ENCODE assay signal across 27 mouse cellular contexts in the genomic region with DNA sequence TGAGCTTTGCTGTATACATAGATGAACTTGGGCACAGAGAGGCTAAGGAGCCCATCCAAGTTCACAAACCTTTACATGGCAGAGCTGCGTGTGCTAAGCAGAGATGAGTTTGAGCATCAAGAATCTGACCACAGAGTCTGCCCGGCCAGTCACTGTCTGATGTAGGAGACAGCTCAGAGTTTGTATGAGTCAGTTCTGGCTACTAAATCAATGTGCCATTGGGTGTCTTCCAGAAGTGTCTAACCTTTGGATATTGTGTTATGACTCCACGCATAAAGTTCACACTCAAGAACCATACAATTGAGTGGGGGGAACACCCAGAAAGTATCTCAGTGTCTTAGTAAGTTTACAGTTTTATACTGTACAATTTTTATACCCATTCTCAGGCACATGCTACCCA. TPM values are rescaled to one million over a fixed set of nuclear protein-coding genes. Genes with fewer than 3 reads are reported as not detected.
DNase-seq lines count a peak whose midpoint lies in the region; ATAC-seq and TF ChIP-seq lines count a peak whose summit lies in the region.
"Had no signal": no experiment of that assay in that cellular context is flagged by ENCODE, and none has a peak within 500 bp of the region (broad histone marks: within the 10 kb centered on the region; RNA-seq: fewer than 3 reads in every experiment).

No protein-coding gene starts in this region.

- peaks cover under 1% of the 10 kb centered on the region; the same call in 1 of the 2 replicates for H3K4me1 ChIP-seq in liver, adult 2 months (ENCODE audit: control insufficient read depth, insufficient read depth, low read length)
- H3K4me1 ChIP-seq in liver, embryonic 11.5 days (replicated peaks; ENCODE audit: control insufficient read depth, insufficient read depth, low read length) = no peaks in the 10 kb centered on the region

- H3K9me3 ChIP-seq in liver, embryonic 11.5 days (ENCODE audit: control insufficient read depth, low read length) = no peaks in the 10 kb centered on the region
- H3K9me3 ChIP-seq: G1E had no signal

- DNase-seq in adrenal gland, adult 2 months = peak; percentile 11
- no peak for DNase-seq in adrenal gland, postnatal 25 days
- peak; percentile 52 for DNase-seq in liver, adult 2 months (ENCODE audit: extremely low read depth, low read depth, low spot score)
- no peak for DNase-seq in liver, embryonic 11.5 days (ENCODE audit: low spot score)
- DNase-seq in 3T3-L1 (ENCODE audit: low read depth, low spot score) (peak; percentile 57), NIH3T3 (ENCODE audit: low read depth) (peak; percentile 5)
- DNase-seq in spleen, adult 18-20 months = no peak
- no peak for DNase-seq in lung, adult 18-20 months
- DNase-seq: adrenal gland, adult 8-10 months; adrenal gland, postnatal 10 days; adrenal gland, postnatal 14 days; adrenal gland, postnatal 36 days; B cell, adult 2 months; cerebellum, adult 11 months; cerebellum, adult 11-12 months; cerebellum, adult 18-20 months; cerebellum, adult 2 months; cerebellum, adult 8-10 months; cerebellum, adult 9-10 months had no signal

- H3K4me3 ChIP-seq in liver, adult 2 months (ENCODE audit: insufficient read depth, low read depth, low read length) = no peak overlapping the region
- H3K4me3 ChIP-seq in liver, embryonic 11.5 days (ENCODE audit: low read depth, low read length) = no peak overlapping the region

- H3K79me2 ChIP-seq in liver, adult 2 months (ENCODE audit: control insufficient read depth, insufficient read depth, low read length) = no peaks in the 10 kb centered on the region

- no peak overlapping the region for H3K9ac ChIP-seq in liver, adult 2 months (ENCODE audit: low read depth, low read length)
- H3K9ac ChIP-seq in liver, embryonic 11.5 days (ENCODE audit: low read depth, low read length) = no peak overlapping the region

- no peak for TF ChIP-seq POLR2A in liver, adult 2 months (IDR thresholded peaks at IDR 0.05; ENCODE audit: extremely low read depth, insufficient read depth, low read length)

- no peak for TF ChIP-seq CTCF in liver, adult 2 months (IDR thresholded peaks at IDR 0.05; ENCODE audit: low read depth, low read length)

- H3K27ac ChIP-seq in liver, adult 2 months (replicated peaks; ENCODE audit: insufficient read depth, low read depth, low read length) = no peak overlapping the region
- H3K27ac ChIP-seq in liver, embryonic 11.5 days (ENCODE audit: low read depth, low read length) = no peak overlapping the region

- H3K36me3 ChIP-seq in liver, adult 2 months (ENCODE audit: control insufficient read depth, insufficient read depth, low read length) = no peaks in the 10 kb centered on the region
- H3K36me3 ChIP-seq in liver, embryonic 11.5 days (ENCODE audit: control insufficient read depth, insufficient read depth, low read length) = no peaks in the 10 kb centered on the region
- H3K36me3 ChIP-seq: G1E had no signal

- H3K4me2 ChIP-seq in liver, embryonic 11.5 days = no peak overlapping the region

- no peaks in the 10 kb centered on the region for H3K27me3 ChIP-seq in liver, adult 2 months (ENCODE audit: control insufficient read depth, insufficient read depth, low read length)
- H3K27me3 ChIP-seq in liver, embryonic 11.5 days (replicated peaks; ENCODE audit: control insufficient read depth, insufficient read depth, low read length) = peaks cover 41% of the 10 kb centered on the region

- ATAC-seq in liver, embryonic 11.5 days (replicated peaks; ENCODE audit: low FRiP score) = no peak
- ATAC-seq: activated CD4-positive, CD25-positive, alpha-beta regulatory T cell, adult 4 months; CD4-positive, CD25-positive, alpha-beta regulatory T cell, adult 4 months; Patski had no signal

- 55% methylated on average over 3 of the region's 3 CpGs for WGBS in liver, adult 2 months
- WGBS in liver, embryonic 11.5 days = 76% methylated on average over 3 of the region's 3 CpGs

RNA-seq across cellular contexts. Expression of gene Olig1, which starts 8.7 kb away (rescaled TPM):
- total RNA-seq in adrenal gland, adult 2 months (2021) = under 1 TPM; 0.37 to 0.86 TPM
- polyA plus RNA-seq in adrenal gland, adult 2 months (2012; rRNA removed) = 0.49 and 2.2 TPM in 2 replicates
- total RNA-seq in adrenal gland, postnatal 25 days (2021) = 0.27 TPM in 1 of 2 replicates, not detected in the other
- 0.34 and 0.55 TPM in 2 replicates for total RNA-seq in liver, adult 2 months (2014; rRNA removed)
- 2.1 and 2.4 TPM in 2 replicates for polyA plus RNA-seq in liver, adult 2 months (2012; rRNA removed)
- polyA plus RNA-seq in liver, embryonic 11.5 days (2014; fragmentation: Nextera tagmentation; extraction: Ambion mirVana) = not detected in 2 replicates
- total RNA-seq: CH12.LX, G1E, MEL had no signal
- polyA plus RNA-seq: activated CD4-positive, CD25-positive, alpha-beta regulatory T cell, adult 4 months; C2C12; CD4-positive, CD25-positive, alpha-beta regulatory T cell, adult 4 months; G1E; Patski had no signal

RNA-seq across cellular contexts. Expression of gene Olig2, which starts 35.6 kb away (rescaled TPM):
- total RNA-seq in adrenal gland, adult 2 months (2021) = not detected
- polyA plus RNA-seq in adrenal gland, adult 2 months (2012; rRNA removed) = not detected in 2 replicates
- not detected in 2 replicates for total RNA-seq in adrenal gland, postnatal 25 days (2021)
- total RNA-seq in liver, adult 2 months (2014; rRNA removed) = not detected in 2 replicates
- not detected in 2 replicates for polyA plus RNA-seq in liver, adult 2 months (2012; rRNA removed)
- polyA plus RNA-seq in liver, embryonic 11.5 days (2014; fragmentation: Nextera tagmentation; extraction: Ambion mirVana) = not detected in 2 replicates
- total RNA-seq: adrenal gland, adult 18-20 months; adrenal gland, adult 8-10 months; adrenal gland, postnatal 10 days; adrenal gland, postnatal 14 days; adrenal gland, postnatal 36 days; CH12.LX; MEL had no signal
- polyA plus RNA-seq: activated CD4-positive, CD25-positive, alpha-beta regulatory T cell, adult 4 months; C2C12; CD4-positive, CD25-positive, alpha-beta regulatory T cell, adult 4 months; G1E; Patski had no signal

Comparison
In these comparisons a context has a peak if more than half of its experiments do, and no peak if none do; other contexts are left out.
1. DNase-seq: peak in adrenal gland, adult 2 months (single experiment), liver, adult 2 months (single experiment), 3T3-L1 (single experiment) and NIH3T3 (single experiment); none in adrenal gland, postnatal 25 days (single experiment), liver, embryonic 11.5 days (single experiment), spleen, adult 18-20 months (0 of 2) and lung, adult 18-20 months (0 of 2).